Mouse (Mus musculus) heart, embryonic 12.5 days (tissue): ENCODE results near the gene Dzank1. TPM values are rescaled to one million over a fixed set of nuclear protein-coding genes. Genes with fewer than 3 reads are reported as not detected.

Experiments used
- ATAC-seq: fragments of 200-750 bp; cut with Nextera tagmentation; 2 replicates; pipeline ENCODE4 v1.8.0; 2017; ENCODE audit warnings: moderate TSS enrichment, moderate library complexity; ENCODE audit not compliant: insufficient number of reproducible peaks, low FRiP score
- H3K27ac ChIP-seq: fragments of 300-500 bp; sonication (generic); 2 replicates; pipeline ENCODE4 v1.5.1; 2016; ENCODE audit warnings: mild to moderate bottlenecking, moderate library complexity; ENCODE audit not compliant: poor library complexity, severe bottlenecking
- H3K27me3 ChIP-seq: fragments of 300-500 bp; sonication (generic); replicated peaks from 2 replicates; pipeline ENCODE4 v1.6.1; 2016; ENCODE audit warnings: mild to moderate bottlenecking, moderate library complexity
- H3K36me3 ChIP-seq: fragments of 300-500 bp; sonication (generic); 2 replicates; pipeline ENCODE4 v1.6.1; 2016; ENCODE audit warnings: mild to moderate bottlenecking, moderate library complexity
- H3K4me1 ChIP-seq: fragments of 300-500 bp; sonication (generic); replicated peaks from 2 replicates; pipeline ENCODE4 v1.6.1; 2016; ENCODE audit warnings: mild to moderate bottlenecking
- H3K4me2 ChIP-seq: fragments of 300-500 bp; sonication (generic); 2 replicates; pipeline ENCODE4 v1.6.1; 2016; ENCODE audit warnings: mild to moderate bottlenecking, moderate library complexity
- H3K4me3 ChIP-seq: fragments of 300-500 bp; sonication (generic); 2 replicates; pipeline ENCODE4 v1.5.1; 2016; ENCODE audit warnings: mild to moderate bottlenecking
- H3K9ac ChIP-seq: fragments of 300-500 bp; sonication (generic); 2 replicates; pipeline ENCODE4 v1.6.1; 2016; ENCODE audit warnings: mild to moderate bottlenecking, moderate library complexity
- H3K9me3 ChIP-seq: fragments of 300-500 bp; sonication (generic); replicated peaks from 2 replicates; pipeline ENCODE4 v1.6.1; 2016; ENCODE audit warnings: mild to moderate bottlenecking, moderate library complexity
- WGBS: fragments of 180-500 bp; shearing (Covaris S2); methylation state at CpG from one replicate; pipeline ENCODE4 v1.1.7; 2016; 5-methylcytosine and 5-hydroxymethylcytosine counted together
- polyA plus RNA-seq: library from polyadenylated mRNA; unstranded; fragments of >200 nt; fragmentation: Nextera tagmentation; extraction: Ambion mirVana; gene quantifications from 2 replicates; pipeline ENCODE4 v1.2.1, GENCODE M21; 2016

Dzank1 gene
- 0.88 and 1.3 TPM in 2 replicates for polyA plus RNA-seq

DNA sequence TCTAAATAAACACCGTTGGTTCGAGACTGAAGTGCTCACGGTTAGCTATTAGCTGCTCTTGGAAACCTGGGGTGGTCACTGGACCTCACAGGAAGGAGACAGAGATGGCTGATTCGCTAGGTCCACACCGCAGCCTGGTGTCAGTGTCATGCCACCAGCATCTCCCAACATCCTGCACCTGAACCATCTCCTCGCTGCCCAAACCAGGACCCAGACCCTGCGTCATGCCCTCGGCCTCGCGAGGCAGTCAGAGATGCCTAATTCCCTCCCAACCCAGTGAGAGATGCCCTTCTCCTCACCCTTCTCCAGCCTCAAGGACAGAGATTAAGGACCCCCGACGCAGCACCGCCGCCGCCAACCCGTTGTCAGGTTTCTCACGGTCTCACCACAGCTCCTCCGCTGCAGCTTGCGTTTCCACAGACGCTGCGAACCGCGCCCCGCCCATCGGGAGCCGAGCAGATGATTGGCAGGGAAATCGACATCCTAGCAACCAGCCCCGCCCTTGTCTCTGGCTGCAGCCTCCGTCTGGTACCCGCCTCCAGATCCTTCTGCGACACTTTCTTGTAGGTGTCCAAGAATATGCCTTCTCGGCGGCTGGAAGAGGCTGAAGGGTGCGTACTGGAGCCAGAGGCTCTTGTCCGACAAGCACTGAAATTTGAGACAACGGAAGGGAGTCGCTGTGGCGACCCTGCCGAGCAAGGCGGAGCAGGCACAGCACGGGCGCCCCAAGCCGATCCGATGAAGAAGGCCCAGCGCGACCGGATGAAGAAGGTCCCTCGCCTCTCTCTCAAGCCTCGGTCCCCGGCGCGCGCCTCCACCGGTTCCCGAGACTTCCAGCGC, at the start of gene Dzank1, which contains the start of gene Polr3f:
TSS of gene Dzank1 (minus strand) at position 434 of the 840 bp plus-strand sequence.
TSS of gene Polr3f (plus strand) at position 738 of the 840 bp plus-strand sequence.
- peaks cover 13% of the 10 kb centered on the region for H3K36me3 ChIP-seq
- peak within 1 kb of the TSS; percentile 89 for H3K4me3 ChIP-seq
- peaks cover 14% of the 10 kb centered on the region for H3K27me3 ChIP-seq
- peak within 1 kb of the TSS; percentile 91 for H3K27ac ChIP-seq
- no peaks in the 10 kb centered on the region for H3K9me3 ChIP-seq
- peak within 1 kb of the TSS; percentile 87 for H3K9ac ChIP-seq
- peak within 1 kb of the TSS; percentile 92 for H3K4me2 ChIP-seq
- peak; percentile 99 for ATAC-seq
- 1% methylated on average over 56 of the region's 56 CpGs for WGBS
- peaks cover 11% of the 10 kb centered on the region for H3K4me1 ChIP-seq

DNA sequence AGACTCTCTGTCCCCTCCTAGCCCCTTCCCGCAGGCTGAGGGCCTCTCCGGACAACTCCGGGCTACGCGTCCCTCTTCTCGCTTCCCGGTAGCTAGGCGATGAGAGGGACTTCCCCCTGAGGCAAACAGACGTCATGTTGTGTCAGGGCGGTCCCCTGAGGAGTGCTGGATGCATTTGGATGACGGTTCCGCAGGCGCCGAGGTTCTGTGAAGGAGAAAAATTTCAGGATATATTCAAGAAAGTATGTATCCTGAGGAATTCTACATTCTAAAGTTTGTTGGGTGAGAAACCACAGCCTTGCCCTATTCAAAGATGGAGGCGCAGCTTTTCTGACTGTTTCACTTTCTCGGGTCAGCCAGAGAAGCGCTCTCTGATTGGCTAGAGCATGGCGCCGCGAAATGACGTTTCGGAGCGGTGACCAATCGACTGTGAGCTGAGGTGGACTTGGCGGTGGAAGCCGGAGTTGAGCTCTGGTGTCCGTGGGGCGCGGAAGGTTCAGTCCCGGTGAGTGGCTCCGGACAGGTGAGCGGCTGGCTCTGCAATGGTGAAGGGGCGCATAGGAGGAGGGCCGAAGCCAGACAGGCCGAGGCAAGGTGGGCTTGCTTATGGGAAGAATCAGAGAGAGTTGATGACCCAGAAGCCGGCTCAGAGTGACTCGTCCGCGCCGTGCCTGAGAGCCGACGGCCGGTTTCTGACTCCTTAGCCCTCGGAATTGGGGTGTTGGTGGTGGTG, 28.8 kb upstream of the Dzank1 start, which contains the start of gene Sec23b:
TSS of gene Sec23b (plus strand) at position 410 of the 733 bp plus-strand sequence.
- peaks cover 13% of the 10 kb centered on the region for H3K36me3 ChIP-seq
- H3K27ac ChIP-seq: peak within 1 kb of the TSS; percentile 93
- H3K9ac ChIP-seq: peak within 1 kb of the TSS; percentile 87
- peak within 1 kb of the TSS; percentile 90 for H3K4me3 ChIP-seq
- peaks cover 4% of the 10 kb centered on the region for H3K4me1 ChIP-seq
- no peaks in the 10 kb centered on the region for H3K9me3 ChIP-seq
- WGBS: under 1% methylated on average over 44 of the region's 44 CpGs
- H3K27me3 ChIP-seq: no peaks in the 10 kb centered on the region
- ATAC-seq: peak; percentile 99
- H3K4me2 ChIP-seq: peak within 1 kb of the TSS; percentile 70

- Histone ChIP-seq H3K9me3 (no peaks in the 10 kb centered on the region), H3K4me2 (peak overlapping the region; percentile 61), H3K27ac (peak overlapping the region; percentile 93), H3K4me3 (peak overlapping the region; percentile 90), H3K36me3 (peaks cover 12% of the 10 kb centered on the region), H3K4me1 (peaks cover 4% of the 10 kb centered on the region), H3K27me3 (no peaks in the 10 kb centered on the region), H3K9ac (peak overlapping the region; percentile 65)
- no peak for ATAC-seq
- WGBS: 2% methylated on average over 14 of the region's 14 CpGs
Observed at GRCm38 (mm10) chr2:144555286-144555819, 28.1 kb upstream of the Dzank1 start.

DNA sequence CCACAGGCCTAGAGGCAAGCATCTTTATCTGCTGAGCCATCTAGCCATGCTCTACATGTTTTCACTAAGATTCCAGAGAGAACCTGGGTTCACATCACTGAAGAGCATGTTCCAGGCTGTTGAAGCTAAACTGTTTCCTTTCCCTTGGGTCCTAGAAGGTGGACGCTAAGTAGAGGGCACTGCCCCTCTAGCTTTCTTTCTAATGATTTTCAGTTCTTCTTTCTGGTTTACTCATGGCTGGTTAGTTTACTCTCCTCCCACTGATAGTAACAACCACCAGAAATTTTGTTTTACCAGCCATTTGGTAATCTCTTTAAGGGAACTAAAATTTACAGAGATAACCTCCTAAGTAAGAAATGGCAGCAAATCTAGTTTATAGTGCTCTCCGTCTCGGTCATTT, 26.7 kb upstream of the Dzank1 start:
- WGBS: 88% methylated on average over 3 of the region's 3 CpGs
- ATAC-seq: no peak
- H3K4me3 ChIP-seq: no peak overlapping the region

DNA sequence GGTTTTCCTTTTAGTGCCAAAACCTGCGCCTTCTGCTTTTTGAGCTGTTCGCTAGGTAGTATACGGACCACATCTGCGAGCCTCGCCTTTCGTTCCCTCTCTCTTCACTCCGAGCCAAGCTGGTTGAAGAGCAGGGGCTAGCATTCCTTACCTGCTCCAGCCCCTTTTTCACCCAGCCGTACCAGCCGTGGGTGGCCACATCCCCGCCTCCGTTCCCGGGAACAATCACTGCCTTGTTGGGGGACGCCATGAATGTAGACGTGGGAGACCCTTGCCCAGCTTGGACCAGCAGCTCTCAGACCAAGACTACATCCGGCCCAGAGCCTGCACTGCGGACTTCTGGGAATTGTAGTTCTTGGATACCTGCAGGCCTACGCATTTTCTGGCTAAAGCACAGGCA, 23.3 kb upstream of the Dzank1 start, which contains the start of gene Rbbp9:
TSS of gene Rbbp9 (minus strand) at position 341 of the 400 bp plus-strand sequence.
- peak; percentile 88 for ATAC-seq
- peak within 1 kb of the TSS; percentile 80 for H3K9ac ChIP-seq
- H3K4me3 ChIP-seq: peak within 1 kb of the TSS; percentile 65
- H3K9me3 ChIP-seq: no peaks in the 10 kb centered on the region
- H3K36me3 ChIP-seq: peaks cover 20% of the 10 kb centered on the region
- no peaks in the 10 kb centered on the region for H3K27me3 ChIP-seq
- peak within 1 kb of the TSS; percentile 67 for H3K4me2 ChIP-seq
- H3K27ac ChIP-seq: peak within 1 kb of the TSS; percentile 49; the same call in 1 of the 2 replicates
- peaks cover 6% of the 10 kb centered on the region; the same call in 1 of the 2 replicates for H3K4me1 ChIP-seq
- WGBS: under 1% methylated on average over 17 of the region's 17 CpGs

More for the DNA sequence above, 26.7 kb upstream of the Dzank1 start:
- Histone ChIP-seq H3K4me1 (peaks cover 4% of the 10 kb centered on the region), H3K4me2 (no peak overlapping the region), H3K36me3 (no peaks in the 10 kb centered on the region), H3K27me3 (no peaks in the 10 kb centered on the region), H3K9ac (no peak overlapping the region), H3K27ac (no peak overlapping the region), H3K9me3 (no peaks in the 10 kb centered on the region)

DNA sequence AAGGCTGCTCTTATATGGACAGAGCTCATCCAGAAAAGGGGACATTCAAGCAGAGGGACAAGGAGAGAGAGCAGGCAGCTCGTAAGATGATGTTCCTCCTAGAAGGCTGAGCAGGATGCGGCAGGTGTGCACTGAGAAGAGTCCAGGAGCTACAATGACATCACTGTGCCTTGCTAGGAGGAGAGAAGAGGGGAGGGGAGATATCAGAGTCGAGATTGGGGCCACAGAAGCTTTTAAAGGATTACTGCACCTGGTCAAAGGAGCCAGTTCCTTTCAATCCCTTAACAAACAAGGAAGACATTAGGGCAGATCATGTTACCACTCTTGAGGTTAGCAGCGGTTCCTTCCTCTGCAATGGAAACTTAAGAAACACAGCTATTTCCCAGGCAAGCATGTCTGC, 20.3 kb upstream of the Dzank1 start:
- peaks cover 41% of the 10 kb centered on the region for H3K36me3 ChIP-seq
- 80% methylated on average over 4 of the region's 4 CpGs for WGBS
- H3K9ac ChIP-seq: no peak overlapping the region
- peaks cover 19% of the 10 kb centered on the region; the same call in 1 of the 2 replicates for H3K4me1 ChIP-seq
- H3K9me3 ChIP-seq: no peaks in the 10 kb centered on the region
- ATAC-seq: no peak
- no peak overlapping the region for H3K27ac ChIP-seq
- no peaks in the 10 kb centered on the region for H3K27me3 ChIP-seq
- H3K4me3 ChIP-seq: no peak overlapping the region
- H3K4me2 ChIP-seq: no peak overlapping the region

- no peaks in the 10 kb centered on the region for H3K27me3 ChIP-seq
- peaks cover 19% of the 10 kb centered on the region; the same call in 1 of the 2 replicates for H3K4me1 ChIP-seq
- peaks cover 53% of the 10 kb centered on the region for H3K36me3 ChIP-seq
- no peak for ATAC-seq
- H3K4me2 ChIP-seq: no peak overlapping the region
- WGBS: 38% methylated on average over 1 of the region's 1 CpGs
- no peak overlapping the region for H3K27ac ChIP-seq
- no peaks in the 10 kb centered on the region for H3K9me3 ChIP-seq
- no peak overlapping the region for H3K4me3 ChIP-seq
- H3K9ac ChIP-seq: no peak overlapping the region
Observed at GRCm38 (mm10) chr2:144545481-144545880, 18.3 kb upstream of the Dzank1 start.

DNA sequence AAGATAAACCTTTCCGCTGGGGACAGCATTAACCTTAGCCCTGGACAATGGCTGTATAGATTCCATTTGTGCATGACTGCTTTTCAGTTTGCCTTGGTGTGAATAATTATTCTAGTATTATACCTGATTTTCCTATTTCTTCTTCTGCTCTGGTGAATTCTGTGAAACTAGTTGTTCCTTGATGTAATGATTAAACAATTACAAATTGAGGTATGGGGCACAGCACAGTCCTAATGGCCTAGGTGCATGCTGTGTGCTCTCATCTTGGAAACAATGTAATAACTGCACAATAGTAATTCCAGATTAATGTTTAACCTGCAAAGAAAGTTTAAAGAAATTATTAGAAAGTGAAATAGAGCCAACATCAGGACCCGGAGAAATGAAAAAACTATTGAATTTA, 17.8 kb upstream of the Dzank1 start:
- H3K27ac ChIP-seq: no peak overlapping the region

DNA sequence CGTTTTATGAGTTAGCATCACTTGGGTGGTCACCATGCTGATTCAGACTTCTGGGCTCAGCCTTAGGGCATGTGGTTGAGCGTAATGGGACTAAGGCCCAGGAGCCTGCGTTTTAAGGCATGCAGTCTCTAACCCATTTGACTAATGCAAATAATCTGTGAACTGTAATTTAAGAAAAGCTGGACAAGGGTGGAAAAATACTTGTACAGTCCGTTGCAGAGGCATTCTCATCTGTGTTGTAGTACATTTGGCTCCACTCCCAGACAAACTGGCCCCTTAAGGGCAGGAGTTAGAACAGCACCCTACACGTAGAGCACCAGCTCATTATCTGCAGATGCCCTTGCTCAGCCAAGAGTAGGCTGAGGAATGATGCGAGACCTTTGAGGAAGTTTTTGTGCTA, 17.4 kb upstream of the Dzank1 start:
- Histone ChIP-seq H3K9me3 (no peaks in the 10 kb centered on the region), H3K27me3 (no peaks in the 10 kb centered on the region), H3K4me1 (peaks cover 19% of the 10 kb centered on the region; the same call in 1 of the 2 replicates), H3K36me3 (peaks cover 62% of the 10 kb centered on the region), H3K27ac (no peak overlapping the region), H3K4me2 (no peak overlapping the region), H3K9ac (no peak overlapping the region), H3K4me3 (no peak overlapping the region)
- 63% methylated on average over 6 of the region's 6 CpGs for WGBS
- no peak for ATAC-seq

More for the DNA sequence above, 17.8 kb upstream of the Dzank1 start:
- H3K4me1 ChIP-seq: peaks cover 19% of the 10 kb centered on the region; the same call in 1 of the 2 replicates
- no peak overlapping the region for H3K4me2 ChIP-seq
- no peak overlapping the region for H3K4me3 ChIP-seq
- H3K9ac ChIP-seq: no peak overlapping the region
- no peaks in the 10 kb centered on the region for H3K9me3 ChIP-seq
- H3K36me3 ChIP-seq: peaks cover 57% of the 10 kb centered on the region
- WGBS: 83% methylated on average over 2 of the region's 2 CpGs
- ATAC-seq: no peak
- no peaks in the 10 kb centered on the region for H3K27me3 ChIP-seq

DNA sequence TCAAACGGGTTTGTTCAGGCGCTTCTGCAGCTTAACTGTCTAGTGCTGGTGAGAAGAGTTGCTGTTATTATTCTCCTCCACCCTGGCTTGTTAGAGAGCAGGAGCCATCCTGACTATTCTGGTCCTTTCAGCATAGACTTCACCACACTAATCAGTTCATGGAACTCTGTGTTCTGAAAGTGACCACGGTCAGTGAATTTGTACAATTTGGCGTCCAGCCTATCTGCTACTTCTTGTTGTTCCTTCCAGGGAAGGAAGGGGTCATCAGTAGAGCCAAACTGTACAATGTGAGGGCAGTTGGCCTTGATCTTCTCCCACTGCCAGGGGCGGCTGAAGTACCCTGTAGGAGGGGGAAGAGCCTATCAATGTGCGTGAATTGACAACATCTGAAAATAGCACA, 16.5 kb upstream of the Dzank1 start:
- Histone ChIP-seq H3K4me2 (no peak overlapping the region), H3K4me1 (peaks cover 19% of the 10 kb centered on the region; the same call in 1 of the 2 replicates), H3K36me3 (peaks cover 71% of the 10 kb centered on the region), H3K27me3 (no peaks in the 10 kb centered on the region), H3K4me3 (no peak overlapping the region), H3K9me3 (no peaks in the 10 kb centered on the region), H3K27ac (no peak overlapping the region), H3K9ac (no peak overlapping the region)
- ATAC-seq: no peak
- 65% methylated on average over 6 of the region's 6 CpGs for WGBS
